Mouse (Mus musculus): ENCODE data around the gene Tmem106c.

The Tmem106c gene

GRCm38 (mm10) chr15:97952137-97952888 lies 11.7 kb upstream of the Tmem106c start:
- DNase-seq (ENCODE audit: extremely low read depth, low read depth, low spot score): no peak

DNA sequence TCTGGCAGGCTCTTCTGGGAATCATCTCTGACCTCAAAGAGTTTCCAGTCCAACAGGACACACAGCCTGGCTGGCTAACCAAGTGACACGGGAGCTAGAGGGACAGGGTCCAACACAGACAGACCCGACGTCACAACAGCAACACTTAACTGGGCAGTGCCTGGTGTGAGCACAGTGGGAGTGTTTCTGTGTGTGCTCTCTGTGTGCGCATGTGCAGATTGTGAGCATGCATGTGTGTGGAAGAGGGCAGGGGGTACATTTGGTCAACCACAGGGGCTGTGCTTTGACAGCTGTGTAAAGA lies 11.2 kb upstream of the Tmem106c start:
- DNase-seq (ENCODE audit: extremely low read depth, low read depth, low spot score): no peak

DNA sequence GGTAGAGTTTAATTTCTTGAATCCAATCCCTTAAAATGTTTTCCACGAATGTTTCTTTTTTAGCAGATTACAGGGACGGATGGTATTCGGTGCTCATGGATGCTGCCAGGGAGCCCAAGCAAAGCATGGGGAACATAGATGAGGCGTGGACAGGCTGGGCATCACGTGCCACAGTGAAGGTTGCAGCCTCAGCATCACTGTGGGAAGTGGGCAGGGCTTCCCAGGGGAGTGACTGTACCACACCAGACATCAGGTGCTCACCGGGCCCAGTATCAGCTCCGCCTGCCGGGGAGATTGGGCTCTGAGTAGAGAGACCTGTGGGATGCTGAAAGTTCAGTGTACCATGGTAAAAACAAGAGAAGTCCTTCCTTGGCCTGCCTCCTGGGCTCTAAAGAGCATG lies 9.3 kb upstream of the Tmem106c start:
- DNase-seq (ENCODE audit: extremely low read depth, low read depth, low spot score): no peak

GRCm38 (mm10) chr15:97955286-97955685 lies 8.7 kb upstream of the Tmem106c start:
- no peak for DNase-seq (ENCODE audit: extremely low read depth, low read depth, low spot score)

- DNase-seq (ENCODE audit: extremely low read depth, low read depth, low spot score): no peak
Observed at GRCm38 (mm10) chr15:97955742-97956141, 8.3 kb upstream of the Tmem106c start.

DNA sequence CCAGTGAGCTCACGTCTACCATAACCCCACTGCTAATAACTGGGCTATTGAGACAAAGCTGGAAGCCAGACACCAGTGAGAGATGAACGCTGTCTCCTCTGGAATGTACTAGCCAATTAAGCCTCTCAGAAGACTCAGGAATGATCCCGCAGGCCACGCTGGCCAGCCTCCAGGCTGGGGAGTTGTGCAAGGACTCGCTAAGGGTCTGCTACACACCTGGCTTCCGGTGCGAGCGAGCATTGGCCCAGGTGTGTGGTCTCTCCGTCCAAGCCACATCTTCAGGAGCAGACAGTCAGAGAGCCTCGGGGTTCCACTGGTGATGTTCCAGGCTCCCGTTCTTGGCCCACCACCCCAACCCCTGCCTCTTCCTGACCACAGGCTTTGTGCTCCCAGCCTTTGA lies 7.6 kb upstream of the Tmem106c start:
- no peak for DNase-seq (ENCODE audit: extremely low read depth, low read depth, low spot score)

DNA sequence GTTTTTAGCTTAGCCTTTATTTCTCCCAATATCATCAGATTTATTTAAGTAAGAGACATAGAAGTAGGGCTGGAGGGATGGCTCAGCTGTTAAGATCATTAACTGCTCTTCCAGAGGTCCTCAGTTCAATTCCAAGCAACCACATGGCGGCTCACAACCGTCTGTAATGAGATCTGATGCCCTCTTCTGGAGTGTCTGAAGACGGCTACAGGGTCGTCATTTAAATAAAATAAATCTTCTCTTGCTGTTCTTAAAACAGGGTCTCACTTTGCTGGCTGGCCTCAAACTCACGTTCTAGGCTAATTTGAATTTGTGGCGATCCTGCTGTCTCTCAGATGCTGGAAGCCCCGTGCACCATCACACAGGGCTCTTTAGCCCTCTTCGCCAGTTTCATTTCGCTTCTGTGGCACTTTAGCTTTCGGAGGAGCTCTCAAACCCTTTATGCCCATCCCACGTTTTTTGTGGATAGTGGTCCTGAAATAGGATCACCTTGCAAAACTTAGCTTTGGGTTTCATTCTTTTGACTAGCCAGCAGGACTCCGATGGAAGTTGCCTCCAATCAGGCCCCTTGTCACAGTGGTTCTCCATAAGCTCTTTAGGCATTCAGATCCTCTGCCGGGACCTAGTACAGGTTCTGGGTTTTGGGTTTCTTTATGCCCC lies 541 bp upstream of the Tmem106c start:
- no peak for DNase-seq (ENCODE audit: extremely low read depth, low read depth, low spot score)

- DNase-seq (ENCODE audit: extremely low read depth, low read depth, low spot score): no peak
Observed at GRCm38 (mm10) chr15:97964836-97965187, 812 bp downstream of the Tmem106c start.

DNA sequence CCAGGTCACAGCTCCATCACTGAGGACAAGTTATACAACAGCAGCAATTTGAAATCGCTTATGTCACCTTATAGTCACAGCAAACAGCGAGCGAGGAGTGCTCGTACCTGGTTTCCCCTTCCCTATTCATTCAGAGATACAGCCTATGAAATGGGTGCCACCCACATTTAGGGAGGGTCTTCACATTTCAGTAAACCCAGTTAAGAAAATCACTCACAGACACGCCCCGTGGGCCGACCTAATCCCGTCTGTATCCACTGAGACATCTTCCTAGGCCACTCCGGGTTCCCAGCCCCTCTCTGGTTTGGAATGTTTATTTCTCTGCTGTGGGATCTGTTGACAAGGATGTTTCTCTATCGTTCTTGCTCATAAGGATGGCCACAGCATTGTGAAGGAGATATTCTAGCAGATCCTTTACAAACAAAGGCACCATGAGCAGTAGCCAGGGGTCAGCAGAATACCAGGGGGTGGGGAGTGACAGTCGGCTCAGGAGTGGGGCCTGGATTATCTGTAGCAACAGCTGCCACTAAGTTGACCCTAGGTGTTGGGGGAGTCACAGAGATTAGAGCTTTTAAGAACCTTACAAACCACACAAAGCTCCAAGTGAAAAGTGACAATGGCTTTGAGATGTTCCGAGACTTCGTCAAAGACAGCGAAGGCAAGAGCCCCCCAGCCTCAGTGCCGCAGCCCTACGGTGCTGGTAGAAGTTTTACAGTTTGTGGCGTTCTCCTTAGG lies 1.5 kb downstream of the Tmem106c start:
- DNase-seq (ENCODE audit: extremely low read depth, low read depth, low spot score): no peak

- no peak for DNase-seq (ENCODE audit: extremely low read depth, low read depth, low spot score)
Observed at GRCm38 (mm10) chr15:97970299-97970698, 6.3 kb downstream of the Tmem106c start.

- no peak for DNase-seq (ENCODE audit: extremely low read depth, low read depth, low spot score)
Observed at GRCm38 (mm10) chr15:97972580-97972979, 8.6 kb downstream of the Tmem106c start.

- no peak for DNase-seq (ENCODE audit: extremely low read depth, low read depth, low spot score)
Observed at GRCm38 (mm10) chr15:97973248-97974005, 9.4 kb downstream of the Tmem106c start.

- no peak for DNase-seq (ENCODE audit: extremely low read depth, low read depth, low spot score)
Observed at GRCm38 (mm10) chr15:97981560-97981959, 17.6 kb downstream of the Tmem106c start.

DNA sequence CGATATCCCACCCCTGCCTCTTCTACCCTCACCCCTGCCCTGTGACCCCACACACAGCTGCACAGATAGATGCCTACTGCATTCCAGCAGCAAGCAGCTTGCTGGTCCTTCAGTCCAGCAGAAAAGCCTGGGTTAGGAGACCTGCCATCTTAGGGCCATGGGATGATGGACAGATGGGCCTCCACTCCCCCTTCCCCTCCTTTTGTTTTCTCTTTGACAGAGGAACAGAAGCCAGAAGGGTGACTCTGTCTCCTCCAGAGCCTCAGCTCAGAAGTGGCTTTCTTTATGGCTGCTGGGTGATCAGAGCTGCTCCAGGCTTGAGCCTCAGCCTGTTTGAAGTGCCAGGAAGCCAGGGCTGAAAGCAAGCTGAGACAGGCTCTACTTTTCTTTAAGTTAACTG lies 25.5 kb downstream of the Tmem106c start:
- no peak for DNase-seq (ENCODE audit: extremely low read depth, low read depth, low spot score)

DNA sequence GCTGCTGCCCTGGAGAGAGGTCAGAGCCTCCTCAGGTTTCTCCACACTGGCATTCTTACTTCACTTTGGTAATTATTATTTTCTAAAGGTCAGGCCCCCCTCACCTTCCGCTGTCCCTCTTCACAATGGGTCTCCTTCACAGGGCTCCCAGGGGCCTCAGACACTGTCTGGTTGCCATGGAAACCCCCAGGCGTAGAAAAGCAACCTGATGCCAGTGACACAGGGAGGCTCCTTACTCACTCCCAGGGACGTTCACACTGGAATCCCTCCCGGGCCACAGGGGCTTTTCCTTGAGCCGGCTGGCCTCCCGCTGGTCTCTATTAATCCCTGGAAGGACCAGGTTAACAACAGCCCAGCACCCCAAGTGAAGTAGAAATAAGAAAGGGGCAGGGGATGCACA lies 26.1 kb downstream of the Tmem106c start:
- no peak for DNase-seq (ENCODE audit: extremely low read depth, low read depth, low spot score)

GRCm38 (mm10) chr15:97990721-97991120 lies 26.7 kb downstream of the Tmem106c start:
- no peak for DNase-seq (ENCODE audit: extremely low read depth, low read depth, low spot score)

DNA sequence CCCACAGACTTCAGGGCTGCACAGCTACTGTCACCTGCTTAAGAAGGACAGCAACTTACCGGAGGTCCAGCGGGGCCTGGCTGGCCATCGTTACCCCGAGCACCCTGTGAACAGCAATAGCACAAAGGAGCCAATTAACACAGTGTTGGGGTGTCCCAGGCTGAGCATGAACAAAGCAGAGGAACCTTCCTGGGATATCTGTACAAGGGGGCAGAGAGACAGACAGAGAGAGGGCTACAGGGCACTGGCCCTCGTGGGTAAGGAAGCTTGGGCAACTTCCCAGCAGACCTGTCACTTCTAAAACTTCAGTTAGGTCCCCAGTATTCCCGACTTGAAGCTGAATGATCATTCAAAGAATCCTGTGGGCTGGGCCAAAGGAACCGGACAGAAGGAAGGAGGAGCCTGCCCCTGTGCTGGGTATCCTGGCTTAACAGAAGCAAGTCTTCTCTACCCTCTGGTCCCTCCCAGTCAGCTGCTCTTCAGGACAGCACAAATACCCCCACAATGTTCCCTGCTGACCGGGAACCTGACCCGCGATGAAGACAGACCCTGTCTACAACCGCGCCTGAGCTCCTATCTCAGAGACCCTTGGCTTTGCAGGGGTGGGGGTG lies 27.4 kb downstream of the Tmem106c start:
- DNase-seq (ENCODE audit: extremely low read depth, low read depth, low spot score): no peak

DNA sequence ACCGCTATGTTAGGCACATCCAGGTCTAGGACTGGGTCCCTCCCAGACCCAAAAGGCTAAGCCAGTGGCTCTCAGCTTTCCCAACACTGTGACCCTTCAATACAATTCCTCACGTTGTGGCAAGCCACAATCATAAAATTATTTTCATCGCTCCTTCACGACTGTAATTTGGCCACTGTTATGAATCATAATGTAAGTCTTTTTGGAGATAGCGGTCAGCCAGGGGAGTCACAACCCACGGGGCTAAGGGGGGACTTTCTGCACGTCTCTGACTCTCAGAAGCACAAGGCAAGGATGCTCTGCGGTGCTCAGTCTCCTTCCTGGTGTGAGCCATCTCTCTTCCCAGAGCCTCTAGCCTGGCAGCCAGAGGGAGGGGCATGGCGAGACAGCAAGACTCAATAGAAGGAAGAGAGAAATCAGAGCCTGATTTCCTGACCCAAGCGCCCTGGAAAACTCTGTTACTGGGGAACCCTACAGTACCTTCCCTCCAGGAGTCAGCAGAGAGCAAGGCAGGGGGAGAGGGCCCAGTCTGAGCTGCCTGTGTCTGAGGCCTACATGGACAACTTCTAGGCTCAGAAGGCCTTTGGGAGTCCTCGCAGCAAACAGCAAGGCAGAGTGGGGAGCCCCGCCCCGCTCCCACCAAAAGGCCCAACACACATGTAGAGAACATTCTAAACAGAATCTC lies 28.2 kb downstream of the Tmem106c start:
- DNase-seq (ENCODE audit: extremely low read depth, low read depth, low spot score): no peak

GRCm38 (mm10) chr15:97992712-97993286 lies 28.8 kb downstream of the Tmem106c start:
- DNase-seq (ENCODE audit: extremely low read depth, low read depth, low spot score): peak; percentile 2

DNA sequence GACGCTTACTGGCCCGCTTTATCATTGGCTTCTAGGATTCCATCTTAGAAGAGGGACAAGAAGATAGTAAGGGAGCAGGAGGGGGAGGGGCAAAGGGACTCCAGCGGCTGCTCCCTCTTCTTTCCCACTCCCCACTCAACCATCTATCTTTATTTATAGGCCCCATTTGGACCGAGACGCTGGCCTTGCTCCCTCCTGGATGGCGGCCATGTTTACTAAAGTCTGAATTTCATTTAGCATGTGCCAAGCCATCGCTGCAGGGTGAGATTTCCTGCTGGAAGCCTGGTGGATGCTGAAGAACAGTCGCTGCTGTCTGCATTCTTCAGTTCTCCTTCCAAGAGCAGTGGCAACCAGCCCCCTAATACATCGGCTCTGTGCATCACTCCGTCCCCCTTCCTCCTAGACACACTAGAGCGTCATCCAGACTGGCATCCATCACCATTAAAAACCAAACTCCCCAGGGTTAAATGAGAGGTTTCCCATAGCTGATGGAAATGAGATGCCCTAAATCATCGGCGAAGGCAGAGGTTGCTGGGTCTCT lies 32.8 kb downstream of the Tmem106c start:
- DNase-seq (ENCODE audit: extremely low read depth, low read depth, low spot score): no peak
